Mouse (Mus musculus): ENCODE data around the gene Rbm20.
"Not testable (repeated sequence)": the region's sequence is repeated elsewhere in the genome, so short reads cannot be mapped to it uniquely, and the experiment has no call there.

Rbm20 gene

DNA sequence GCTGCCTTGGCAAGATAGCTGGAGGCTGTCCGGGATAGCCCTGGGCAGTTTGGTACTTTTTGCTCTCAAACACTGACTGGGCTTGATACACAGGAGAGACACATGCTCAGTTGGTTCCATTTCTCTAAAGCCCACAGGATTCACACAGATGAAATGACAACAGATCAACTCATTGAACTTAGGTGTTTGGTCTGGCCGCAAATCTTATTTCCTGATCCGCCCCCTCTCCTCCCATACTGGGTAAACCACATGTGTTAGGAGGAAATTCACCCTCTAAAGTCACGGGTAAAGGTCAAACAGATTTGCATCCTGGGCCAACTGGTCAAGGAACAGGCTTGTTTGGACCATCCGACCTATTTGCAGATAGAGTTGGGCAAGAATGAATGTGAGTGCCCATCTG, 212.4 kb downstream of the Rbm20 start:
- no peak for DNase-seq

DNA sequence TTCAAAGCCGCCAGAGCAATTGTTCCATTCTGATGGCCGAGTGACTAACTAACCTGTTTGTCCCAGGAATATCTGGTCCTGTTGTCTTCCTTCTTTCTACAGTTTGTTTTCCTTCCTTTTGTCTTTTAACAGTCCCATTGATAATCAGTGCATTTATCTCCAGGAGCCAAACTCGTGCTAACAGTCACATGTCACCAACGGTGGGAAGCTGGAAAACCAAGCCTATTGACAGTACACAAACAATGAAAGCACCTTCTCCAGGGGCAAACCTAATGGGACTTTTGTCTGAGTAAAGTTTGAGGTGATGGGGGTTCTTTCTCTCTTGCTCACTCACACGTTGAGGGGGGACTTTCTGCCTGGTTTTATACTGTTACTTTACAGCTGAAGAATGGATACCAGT, 213.2 kb downstream of the Rbm20 start:
- DNase-seq = no peak

DNA sequence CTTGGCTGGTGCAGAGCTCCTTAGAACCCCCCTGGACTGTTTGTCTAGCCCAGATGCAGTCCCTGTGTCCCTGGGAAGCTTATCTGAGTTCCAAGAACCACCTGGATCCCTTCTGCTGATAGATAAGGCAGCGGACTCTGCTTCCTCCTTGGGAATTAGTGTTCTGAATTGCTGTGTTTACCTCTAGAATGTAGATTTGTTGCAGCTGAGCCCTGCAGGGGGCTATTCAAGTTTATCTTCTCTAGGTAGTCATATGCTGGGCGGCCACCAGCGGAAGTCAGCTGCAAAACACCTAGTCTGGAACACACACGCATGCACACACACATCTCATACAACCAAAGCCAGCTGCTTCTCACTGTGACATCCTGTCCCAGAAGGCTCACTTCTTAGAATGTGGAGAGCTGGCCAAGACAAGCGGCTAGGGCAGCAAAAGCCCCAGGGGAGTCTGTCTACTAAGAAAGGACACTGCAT, 213.7 kb downstream of the Rbm20 start:
- DNase-seq = no peak

DNA sequence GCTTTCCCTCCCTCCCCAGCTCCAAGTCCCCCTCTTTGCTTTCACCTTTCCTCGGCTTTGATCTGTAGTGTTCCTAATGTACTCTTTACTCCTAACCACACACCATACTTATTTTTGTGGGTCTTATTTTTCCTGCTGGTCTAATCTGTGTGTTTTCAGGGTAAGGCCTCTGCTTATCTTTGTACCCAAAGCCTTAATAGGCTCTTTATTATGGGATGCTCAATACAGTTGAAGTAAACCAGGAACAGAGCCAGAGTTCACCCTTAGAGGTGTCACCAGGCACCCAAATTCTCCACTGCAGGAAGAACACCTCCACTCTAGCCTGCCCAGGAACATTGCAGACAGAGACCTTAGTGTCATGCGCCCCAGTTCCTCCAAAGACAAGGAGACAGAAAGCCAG, 214.5 kb downstream of the Rbm20 start:
- DNase-seq = no peak

DNA sequence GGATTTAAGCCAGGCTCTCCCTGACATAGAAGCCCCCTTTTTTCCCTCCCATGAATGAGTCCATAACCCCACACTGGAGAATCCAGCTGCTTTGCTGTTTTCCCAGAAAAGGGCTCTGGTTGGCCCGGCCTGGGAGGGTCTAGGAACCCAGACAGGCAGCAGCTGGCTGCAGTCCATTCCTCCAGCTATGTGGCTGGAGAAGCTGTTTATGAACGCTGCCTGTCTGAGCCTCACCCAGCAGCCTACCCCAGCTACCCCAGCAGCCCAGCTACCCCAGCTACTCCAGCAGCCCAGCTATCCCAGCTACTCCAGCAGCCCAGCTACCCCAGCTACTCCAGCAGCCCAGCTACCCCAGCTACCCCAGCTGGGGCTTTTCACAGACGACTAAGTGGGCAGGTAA, 215.0 kb downstream of the Rbm20 start, which contains the start of gene Pdcd4:
Pdcd4 (plus strand) TSS at position 171 of the 400 bp plus-strand sequence.
- DNase-seq = no peak

DNA sequence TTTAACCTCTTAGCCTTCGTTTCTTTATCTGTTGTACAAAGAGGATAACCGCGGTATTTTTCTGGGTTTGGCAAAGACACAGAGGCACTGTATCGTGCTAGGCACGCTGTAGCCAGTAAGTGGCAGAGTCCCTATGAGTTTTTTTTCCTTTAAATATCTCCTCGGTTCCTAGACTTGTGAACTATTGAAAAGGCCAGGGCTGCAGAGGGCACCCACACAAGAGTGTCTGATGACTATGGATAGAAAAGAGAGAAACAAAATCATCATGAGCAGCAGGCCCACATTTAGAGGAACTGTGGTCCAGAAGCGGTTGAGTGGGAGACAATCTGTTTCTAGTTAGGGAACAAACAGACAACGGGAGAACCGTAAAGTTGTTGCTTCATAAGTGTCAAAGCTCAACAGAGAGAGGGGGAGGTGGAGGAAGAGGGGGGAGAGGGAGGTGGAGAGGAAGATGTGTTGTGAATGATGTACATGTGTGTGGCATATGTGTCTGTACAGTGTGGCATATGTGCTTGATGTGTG, 215.8 kb downstream of the Rbm20 start:
- peak; percentile 80 for DNase-seq

DNA sequence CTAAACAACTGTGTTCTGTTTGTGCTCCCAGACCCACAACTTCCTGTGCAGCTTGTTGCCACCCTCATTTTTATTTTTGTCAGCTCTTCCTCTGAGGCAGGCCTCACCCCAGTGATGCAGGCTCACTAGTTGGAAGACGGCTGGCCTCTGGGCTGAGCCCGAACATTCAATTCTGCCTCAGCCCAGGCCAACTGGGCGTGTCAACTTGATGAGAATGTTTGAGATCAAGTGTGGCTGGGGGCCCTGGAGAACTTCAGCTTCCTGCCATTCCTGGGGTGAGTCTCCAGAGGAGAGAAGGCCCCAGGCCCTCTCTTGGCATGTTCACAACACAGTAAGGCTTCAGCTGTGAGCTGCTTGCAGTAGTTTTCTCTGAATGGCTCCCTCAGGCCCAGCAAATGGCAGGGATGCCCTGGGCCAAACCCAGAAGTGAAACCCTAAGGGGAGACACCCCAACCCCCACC, 216.6 kb downstream of the Rbm20 start:
- DNase-seq = no peak

DNA sequence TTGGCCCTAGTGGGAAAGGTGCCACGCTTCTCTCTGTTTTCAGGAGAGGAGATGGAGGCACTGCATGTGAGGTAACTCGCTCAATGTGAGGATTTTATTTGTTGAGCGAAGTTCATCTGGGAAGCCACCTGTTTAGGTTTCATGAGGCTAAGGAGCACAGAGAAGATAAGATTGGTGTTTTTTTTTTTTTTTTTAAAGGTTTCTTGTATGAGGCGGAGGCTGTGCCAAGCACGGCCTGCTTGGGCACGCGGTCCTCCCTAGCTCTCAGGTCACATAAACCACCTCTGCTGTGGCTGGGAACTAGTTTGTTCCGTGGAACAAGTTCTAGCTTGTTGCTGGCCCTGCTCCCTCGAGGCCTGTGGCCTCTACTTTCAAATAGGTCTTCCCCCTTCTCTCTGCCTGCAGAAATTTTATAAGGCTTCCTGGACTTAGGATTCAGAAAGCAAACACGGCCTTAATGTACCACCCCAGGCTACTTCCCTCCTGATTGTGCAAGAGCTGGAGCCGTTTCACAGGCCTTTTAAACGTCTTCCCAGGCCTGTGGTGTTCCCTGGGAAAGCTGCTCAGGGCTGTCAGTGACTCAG, 217.5 kb downstream of the Rbm20 start:
- no peak for DNase-seq

DNA sequence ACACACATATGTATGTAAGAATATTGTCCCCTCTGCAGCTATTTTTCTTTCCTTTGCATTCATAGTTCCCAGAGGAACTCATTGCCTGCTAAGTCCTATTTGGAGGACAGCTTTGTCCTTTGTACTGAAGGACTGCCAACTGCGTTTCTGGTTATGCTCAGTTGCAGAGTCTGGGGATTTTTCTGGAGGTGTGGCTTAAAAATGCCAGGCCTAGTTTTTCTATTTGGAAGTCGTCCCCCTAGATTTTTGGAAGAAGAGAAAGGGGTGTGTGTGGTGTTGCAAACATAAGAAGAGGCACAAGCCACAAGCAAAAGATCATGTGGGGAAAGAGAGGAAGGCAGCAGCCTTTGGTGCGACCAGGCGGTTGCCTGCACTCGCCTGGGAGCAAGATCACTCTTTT, 220.9 kb downstream of the Rbm20 start:
- no peak for DNase-seq

DNA sequence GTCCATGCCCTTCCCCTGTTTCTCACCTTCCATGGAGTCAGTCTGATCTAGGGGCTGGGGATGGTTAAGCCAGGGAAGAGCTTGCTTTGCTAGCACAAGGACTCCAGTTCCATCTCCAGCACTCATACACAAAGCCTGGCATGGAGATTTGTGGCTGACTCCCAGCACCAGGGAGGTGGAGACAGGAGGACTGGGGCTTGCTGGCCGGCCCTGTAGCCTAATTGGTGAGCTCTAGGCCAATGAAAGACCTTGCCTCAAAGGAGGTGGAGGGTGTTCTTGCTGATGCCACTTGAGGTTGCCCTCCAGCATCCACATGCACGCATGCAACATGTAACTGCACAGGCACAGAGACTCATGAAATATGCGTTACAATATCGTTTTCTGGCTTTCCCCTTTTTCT, 221.4 kb downstream of the Rbm20 start:
- DNase-seq = no peak

DNA sequence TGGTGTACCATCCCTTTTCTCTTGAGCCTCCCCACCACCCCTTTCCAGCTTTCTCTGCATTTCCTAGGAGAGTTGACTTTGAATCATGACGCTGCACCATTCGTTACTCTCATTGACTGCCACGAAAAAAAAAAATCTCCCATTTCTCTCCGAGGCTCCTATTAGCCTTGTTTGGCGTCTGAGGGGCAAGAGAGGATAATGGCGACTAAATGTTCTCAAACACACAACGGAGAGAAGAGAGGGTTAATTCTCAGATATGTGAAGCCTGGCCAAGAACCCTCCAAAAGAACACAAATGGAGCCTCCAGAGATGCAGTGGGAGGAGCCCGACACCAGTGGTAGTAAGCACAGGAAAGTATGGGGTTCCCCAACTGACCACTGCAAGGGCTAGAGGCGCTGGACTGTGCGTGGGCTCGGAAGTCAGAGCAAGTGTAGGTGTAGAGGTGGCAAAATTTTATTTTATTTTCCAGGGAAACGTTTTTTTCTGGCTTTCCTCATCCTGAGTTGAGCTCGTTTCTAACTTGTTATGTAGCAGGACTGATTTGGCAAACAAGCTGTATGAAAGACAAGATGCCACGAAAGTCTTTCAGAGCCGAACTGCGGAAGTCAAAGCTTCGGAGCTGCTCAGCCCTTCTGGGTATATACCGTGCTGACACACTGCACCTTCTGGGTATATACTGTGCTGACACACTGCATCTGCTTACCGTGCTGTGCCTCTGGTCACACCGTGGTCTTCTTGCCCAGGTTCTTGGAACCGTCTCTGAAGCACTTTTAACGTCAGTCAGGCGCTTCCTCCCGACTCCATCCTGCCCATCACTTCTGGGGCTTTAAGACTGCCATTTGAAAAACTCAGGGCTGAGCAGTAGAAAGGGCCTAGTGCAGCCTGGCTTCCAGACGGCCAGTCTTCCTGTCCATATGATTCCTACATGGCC, 222.1 kb downstream of the Rbm20 start:
- DNase-seq = no peak

DNA sequence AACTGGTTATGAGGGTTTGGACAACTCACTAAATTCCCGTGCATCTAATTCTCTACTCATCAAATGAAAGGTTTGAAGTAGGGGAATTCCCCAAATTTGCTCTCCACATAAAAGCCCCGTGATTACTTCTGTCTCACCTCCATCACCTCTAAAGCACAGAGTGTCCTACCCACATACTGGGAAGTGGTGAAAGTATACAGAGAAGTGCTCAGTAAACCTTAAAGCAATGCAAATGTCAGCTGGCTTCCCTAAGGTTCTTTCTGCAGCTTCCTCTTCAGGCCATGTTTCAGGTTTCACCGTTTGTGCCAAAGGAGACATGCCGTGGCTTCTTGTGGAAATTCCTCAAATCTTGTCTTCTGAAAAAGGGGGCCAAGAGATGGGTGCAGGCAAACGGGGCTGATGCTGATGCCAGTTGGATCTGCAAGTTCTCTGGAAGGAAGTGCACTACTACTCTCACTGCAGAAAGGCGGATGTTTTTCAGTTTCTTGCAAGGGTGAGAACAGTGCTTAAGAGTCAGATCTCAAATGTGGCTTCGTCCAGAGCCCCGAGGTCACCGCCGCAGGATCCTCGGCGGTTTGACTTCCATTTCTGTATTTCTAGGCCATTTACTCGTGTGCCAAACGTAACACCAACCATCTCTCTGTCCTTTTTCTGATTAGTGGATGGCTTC, 223.0 kb downstream of the Rbm20 start:
- DNase-seq = no peak

DNA sequence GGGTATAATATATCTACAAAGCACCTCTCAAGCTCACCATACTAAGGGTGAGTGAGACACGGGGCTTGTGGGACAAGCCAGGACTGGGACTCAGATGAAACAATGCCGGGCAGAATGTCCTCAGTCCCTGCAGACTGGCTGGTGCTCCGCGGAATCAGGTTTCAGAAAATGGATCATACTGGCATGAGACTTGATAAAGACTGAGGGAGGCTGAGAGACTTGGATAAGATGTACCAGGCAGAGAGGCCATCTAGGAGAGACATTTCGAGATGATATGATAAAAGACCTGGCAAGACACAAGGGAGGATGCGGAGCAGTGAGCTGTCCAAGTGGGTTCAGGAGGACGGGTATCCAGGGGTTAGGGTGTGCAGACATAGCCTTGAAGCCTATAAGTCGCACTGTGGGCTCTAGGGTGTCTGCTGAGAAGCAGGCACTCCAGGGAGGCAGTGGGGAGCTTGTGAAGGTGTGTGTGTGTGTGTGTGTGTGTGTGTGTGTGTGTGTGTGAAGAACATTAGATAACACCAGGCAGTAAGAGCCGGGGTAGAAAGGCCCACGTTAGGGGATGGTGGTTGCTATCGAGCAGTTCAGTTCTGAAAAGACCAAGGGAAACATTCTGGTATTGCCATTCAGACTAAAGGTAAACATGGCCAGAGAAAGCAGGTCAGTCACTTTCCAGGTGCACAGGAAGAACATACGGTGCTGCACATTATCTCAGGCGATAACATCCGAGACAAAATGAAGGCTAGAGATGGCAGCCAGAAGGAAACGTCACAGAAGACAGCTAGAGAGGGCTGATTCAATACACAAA, 225.0 kb downstream of the Rbm20 start:
- DNase-seq = no peak

DNA sequence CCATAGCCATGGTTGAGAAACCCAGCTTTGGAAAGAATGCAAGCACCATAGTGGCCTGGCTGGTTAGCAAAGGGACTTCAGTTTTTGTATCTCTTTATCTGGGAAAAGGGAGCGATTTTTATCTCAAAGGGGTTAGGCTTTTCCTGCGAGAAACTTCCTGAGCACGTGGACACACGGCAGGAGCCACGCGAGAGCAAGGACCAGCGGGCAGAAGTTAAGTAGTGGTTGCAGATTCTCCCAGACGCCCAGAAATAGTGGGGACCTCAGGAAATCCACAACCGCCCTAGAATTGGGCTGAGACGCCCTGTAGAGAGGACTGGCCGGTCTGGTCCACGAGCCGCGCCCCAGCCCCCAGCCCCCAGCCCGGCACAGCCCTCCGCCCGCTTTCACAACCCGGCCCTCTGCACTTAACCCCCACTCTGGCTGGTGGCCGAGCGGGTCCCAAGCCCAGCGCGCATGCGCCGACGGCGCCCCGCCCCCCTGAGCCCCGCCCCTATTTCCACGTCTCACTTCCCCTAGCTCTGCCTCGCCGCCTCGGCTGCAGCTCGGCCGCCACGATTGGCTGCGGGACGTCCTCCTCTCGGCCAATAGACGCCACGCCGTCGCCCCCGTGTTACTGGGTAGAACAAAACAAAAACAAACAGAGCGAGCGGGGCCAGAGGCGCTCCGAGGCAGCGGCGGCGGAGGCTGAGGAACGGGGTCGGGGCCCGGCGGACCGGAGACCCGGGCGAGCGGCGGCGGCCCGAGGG, 225.8 kb downstream of the Rbm20 start:
- peak; percentile 98 for DNase-seq

DNA sequence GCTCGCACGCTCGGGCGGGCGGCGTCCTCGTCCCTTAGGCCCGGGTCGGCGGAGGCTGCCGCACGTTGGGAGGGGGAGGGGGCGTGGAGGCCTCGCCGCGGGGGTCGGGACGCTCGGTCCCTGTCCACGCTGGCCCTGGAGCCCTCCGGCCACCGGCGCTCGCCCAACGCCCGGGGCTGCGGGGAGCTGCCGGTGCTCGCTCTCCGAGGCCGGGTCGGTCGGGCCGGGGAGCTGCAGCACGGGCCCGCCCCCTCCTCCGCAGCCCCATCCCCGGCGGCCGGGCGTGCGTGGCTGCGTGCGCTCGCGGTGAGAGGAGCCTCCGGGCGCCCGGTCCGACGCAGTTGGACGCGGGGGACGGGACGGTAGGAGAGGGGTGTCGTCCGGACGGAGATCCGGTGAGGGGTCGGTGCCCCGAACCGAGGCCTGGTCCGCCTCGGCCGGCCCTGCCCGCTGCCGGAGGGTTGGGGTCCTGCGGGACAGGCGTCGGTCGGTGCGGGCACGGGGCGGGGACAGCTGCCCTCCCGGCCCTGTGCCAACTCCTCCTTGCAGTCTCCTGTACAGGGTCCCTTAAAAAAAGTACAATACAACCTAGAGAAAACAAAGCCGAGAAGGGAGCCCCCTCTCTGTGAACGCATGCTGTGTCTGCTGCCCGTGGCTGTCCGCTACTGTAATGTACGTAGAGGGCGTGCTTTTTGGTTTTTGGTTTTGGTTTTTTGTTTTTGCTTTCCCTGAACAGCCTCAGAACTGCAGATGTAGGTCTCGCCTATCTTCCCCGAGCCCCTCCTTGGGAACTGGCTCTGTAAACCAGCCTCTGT, 226.6 kb downstream of the Rbm20 start:
- peak; percentile 56 for DNase-seq

DNA sequence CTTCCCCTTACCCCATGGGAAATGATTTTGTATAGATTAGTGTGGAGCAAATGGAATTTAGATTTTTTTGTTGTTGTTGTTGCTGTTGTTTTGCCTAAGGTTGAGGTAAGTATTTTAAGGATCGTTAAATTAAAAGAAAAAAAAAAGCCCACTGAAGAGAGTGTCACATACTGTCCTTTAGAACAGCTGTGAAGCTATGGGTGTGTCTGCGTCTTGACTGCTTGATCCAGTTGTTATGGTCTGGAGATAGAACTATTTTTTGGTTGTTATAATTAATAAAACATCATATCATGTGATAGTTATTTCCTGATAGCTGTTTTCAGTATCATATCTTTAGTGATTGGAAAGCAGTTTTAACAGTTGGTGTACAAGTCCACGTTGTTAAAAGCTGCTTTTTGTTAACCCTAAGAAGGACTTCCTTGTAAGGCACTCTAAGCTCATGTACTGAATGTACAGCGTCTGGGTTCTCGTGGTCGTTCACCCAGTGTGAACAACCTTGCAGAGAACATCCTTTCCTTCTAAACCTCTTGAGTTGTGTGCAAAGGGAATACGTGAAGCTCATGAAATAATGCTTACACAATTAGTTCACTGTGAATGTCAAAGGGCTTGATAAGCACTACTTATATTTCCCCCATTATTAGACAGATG, 227.9 kb downstream of the Rbm20 start:
- no peak for DNase-seq

DNA sequence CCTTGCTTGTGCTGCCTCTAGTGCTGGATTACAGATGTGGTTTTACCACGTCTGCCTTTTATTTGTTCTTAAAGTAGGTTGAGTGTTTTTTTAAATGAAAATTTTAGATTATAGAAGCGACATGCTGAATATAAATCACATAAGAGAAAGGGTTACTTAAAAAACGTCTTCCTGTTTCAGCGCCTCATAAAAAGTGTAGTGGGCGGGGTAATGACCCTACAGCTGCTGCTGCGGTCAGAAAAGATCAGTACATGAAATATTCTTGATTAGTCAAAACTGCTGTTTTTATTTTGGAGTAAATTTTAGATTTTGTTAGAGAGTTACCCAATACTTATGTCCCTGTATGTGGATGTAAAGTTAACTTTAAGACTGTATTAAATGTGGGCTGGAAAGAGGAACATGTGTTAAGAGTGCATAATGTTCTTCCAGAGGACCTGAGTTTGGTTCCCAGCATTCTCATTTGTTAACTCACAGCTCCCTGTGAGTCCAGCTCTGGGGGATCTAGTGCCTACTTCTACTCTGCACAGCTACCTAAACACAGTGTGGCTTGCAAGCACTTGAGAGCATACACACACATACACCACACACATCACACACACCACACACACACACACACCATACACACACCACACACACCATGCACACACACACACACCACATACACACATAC, 229.1 kb downstream of the Rbm20 start:
- DNase-seq = no peak

DNA sequence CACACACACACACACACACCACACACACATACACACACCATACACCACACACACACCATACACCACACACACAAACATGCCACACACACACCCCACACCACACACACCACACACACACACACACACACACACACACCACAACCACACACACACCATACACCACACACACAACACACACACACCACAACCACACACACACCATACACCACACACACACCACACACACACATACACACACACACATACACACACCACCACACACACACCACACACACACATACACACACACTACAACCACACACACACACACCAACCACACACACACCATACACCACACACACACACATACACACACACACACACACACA, 229.6 kb downstream of the Rbm20 start:
- DNase-seq = not testable (repeated sequence)

DNA sequence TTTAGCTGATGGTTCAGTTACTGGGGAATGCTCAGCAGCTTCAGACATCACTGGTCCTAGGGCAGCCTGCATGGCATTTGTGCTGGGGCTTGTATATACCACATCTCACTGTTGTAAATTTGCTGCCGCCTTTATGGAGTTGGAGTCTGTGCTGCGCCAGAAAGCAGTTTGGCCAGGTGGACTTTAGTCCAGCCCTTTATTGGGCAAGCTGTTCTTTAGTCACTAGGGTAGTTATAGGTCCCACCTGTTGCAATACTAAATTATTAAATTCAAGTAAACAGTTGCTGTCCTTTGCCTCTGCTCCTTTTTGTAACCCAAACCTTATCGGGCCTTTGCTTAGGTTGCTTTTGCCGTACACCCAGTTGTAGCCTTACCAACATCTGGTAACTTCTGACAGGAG, 237.8 kb downstream of the Rbm20 start:
- no peak for DNase-seq
